Mouse (Mus musculus) limb, embryonic 15.5 days (tissue): ENCODE data around the gene Uso1. TPM values are rescaled to one million over a fixed set of nuclear protein-coding genes. Genes with fewer than 3 reads are reported as not detected.
A peak's percentile ranks its signal among the peaks of the same experiment; 100 is the strongest.

ENCODE experiments used
- ATAC-seq: fragments of 200-750 bp; cut with Nextera tagmentation; 2 replicates; pipeline ENCODE4 v1.8.0; 2017; ENCODE audit warnings: low read depth, moderate TSS enrichment; ENCODE audit not compliant: insufficient number of reproducible peaks, low FRiP score, low TSS enrichment
- H3K27ac ChIP-seq: fragments of 300-500 bp; sonication (generic); 2 replicates; pipeline ENCODE4 v1.5.1; 2015; ENCODE audit warnings: moderate library complexity, mild to moderate bottlenecking, inconsistent platforms
- H3K27me3 ChIP-seq: fragments of 300-500 bp; sonication (generic); 2 replicates; pipeline ENCODE4 v1.6.1; 2015; ENCODE audit warnings: inconsistent platforms
- H3K36me3 ChIP-seq: fragments of 300-500 bp; sonication (generic); 2 replicates; pipeline ENCODE4 v1.6.1; 2015; ENCODE audit warnings: inconsistent platforms
- H3K4me1 ChIP-seq: fragments of 300-500 bp; sonication (generic); 2 replicates; pipeline ENCODE4 v1.6.1; 2015; ENCODE audit warnings: inconsistent platforms
- H3K4me2 ChIP-seq: fragments of 300-500 bp; sonication (generic); 2 replicates; pipeline ENCODE4 v1.6.1; 2015; ENCODE audit warnings: mild to moderate bottlenecking, inconsistent platforms
- H3K4me3 ChIP-seq: fragments of 300-500 bp; sonication (generic); 2 replicates; pipeline ENCODE4 v1.5.1; 2015; ENCODE audit warnings: mild to moderate bottlenecking, inconsistent platforms
- H3K9ac ChIP-seq: fragments of 300-500 bp; sonication (generic); 2 replicates; pipeline ENCODE4 v1.6.1; 2015; ENCODE audit warnings: inconsistent platforms
- H3K9me3 ChIP-seq: fragments of 300-500 bp; sonication (generic); 2 replicates; pipeline ENCODE4 v1.6.1; 2016; ENCODE audit warnings: inconsistent platforms
- WGBS: fragments of 180-500 bp; shearing (Covaris S2); methylation state at CpG from one replicate; pipeline ENCODE4 v1.1.7; 2015; 5-methylcytosine and 5-hydroxymethylcytosine counted together
- polyA plus RNA-seq: library from polyadenylated mRNA; unstranded; fragments of >200 nt; fragmentation: Nextera tagmentation; extraction: Ambion mirVana; gene quantifications from 2 replicates; pipeline ENCODE4 v1.2.1, GENCODE M21; 2015

Uso1 gene
- polyA plus RNA-seq, 1 experiment from 2014 or later: 53.1 TPM

- no peak overlapping the region for H3K27ac ChIP-seq
- H3K4me1 ChIP-seq: no peaks in the 10 kb centered on the region
- no peak overlapping the region for H3K4me3 ChIP-seq
- H3K4me2 ChIP-seq: no peak overlapping the region
- no peaks in the 10 kb centered on the region for H3K27me3 ChIP-seq
- no peaks in the 10 kb centered on the region for H3K9me3 ChIP-seq
- WGBS: 48% methylated on average over 10 of the region's 10 CpGs
- H3K36me3 ChIP-seq: no peaks in the 10 kb centered on the region
- no peak overlapping the region for H3K9ac ChIP-seq
- ATAC-seq: no peak
Observed at GRCm38 (mm10) chr5:92228776-92229175, 91.0 kb downstream of the Uso1 start.

DNA sequence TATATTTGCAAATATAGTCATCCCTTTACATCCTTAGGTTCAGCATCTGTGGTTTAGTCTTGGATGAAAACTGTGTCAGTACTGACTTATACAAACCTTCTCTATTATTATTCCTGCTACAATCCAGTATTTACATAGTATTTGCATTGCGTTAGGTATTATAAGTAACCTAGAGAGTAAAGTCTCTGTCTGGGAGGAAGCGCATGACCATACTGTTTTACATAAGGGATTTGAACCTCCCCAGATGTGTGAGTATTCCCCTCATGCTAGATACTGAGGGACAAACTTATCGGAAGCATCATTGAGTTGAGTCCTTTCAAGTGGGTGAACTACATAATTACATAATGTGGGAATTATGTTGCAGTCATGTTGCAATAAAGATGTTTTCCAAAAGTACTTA, 91.8 kb downstream of the Uso1 start:
- Histone ChIP-seq H3K27ac (no peak overlapping the region), H3K4me1 (no peaks in the 10 kb centered on the region), H3K9me3 (no peaks in the 10 kb centered on the region), H3K4me2 (no peak overlapping the region), H3K36me3 (no peaks in the 10 kb centered on the region), H3K27me3 (no peaks in the 10 kb centered on the region), H3K4me3 (no peak overlapping the region), H3K9ac (no peak overlapping the region)
- no peak for ATAC-seq
- WGBS: 92% methylated on average over 3 of the region's 3 CpGs

GRCm38 (mm10) chr5:92230306-92230705, 92.6 kb downstream of the Uso1 start:
- no peak overlapping the region for H3K9ac ChIP-seq

DNA sequence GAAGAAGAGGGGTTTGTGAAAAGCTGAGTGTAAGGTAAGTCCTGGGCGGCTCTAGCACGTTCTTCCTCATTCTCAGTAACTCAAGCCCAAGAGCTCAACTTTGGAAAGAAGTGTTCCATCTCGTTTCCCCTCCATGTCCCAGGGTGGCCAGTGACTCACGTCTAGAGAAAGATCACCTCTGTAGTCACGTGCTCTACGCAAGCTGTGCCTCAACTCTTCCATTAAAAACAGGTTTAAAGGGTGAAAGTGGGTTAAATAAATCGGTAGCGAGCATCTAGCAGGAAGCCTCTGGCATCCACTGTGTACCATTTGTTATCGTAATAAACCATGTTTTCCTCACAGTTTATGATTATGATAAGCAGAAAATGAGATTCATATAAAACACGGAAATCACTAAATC, 94.1 kb downstream of the Uso1 start:
- Histone ChIP-seq H3K4me1 (no peaks in the 10 kb centered on the region), H3K4me3 (no peak overlapping the region), H3K9me3 (no peaks in the 10 kb centered on the region), H3K36me3 (no peaks in the 10 kb centered on the region), H3K27ac (no peak overlapping the region), H3K9ac (no peak overlapping the region), H3K27me3 (no peaks in the 10 kb centered on the region), H3K4me2 (no peak overlapping the region)
- no peak for ATAC-seq
- 75% methylated on average over 10 of the region's 10 CpGs for WGBS

More at GRCm38 (mm10) chr5:92230306-92230705, 92.6 kb downstream of the Uso1 start:
- H3K36me3 ChIP-seq: no peaks in the 10 kb centered on the region
- WGBS: 78% methylated on average over 11 of the region's 11 CpGs
- no peaks in the 10 kb centered on the region for H3K27me3 ChIP-seq
- H3K27ac ChIP-seq: no peak overlapping the region
- no peak overlapping the region for H3K4me2 ChIP-seq
- no peaks in the 10 kb centered on the region for H3K9me3 ChIP-seq
- no peaks in the 10 kb centered on the region for H3K4me1 ChIP-seq
- H3K4me3 ChIP-seq: no peak overlapping the region
- no peak for ATAC-seq

DNA sequence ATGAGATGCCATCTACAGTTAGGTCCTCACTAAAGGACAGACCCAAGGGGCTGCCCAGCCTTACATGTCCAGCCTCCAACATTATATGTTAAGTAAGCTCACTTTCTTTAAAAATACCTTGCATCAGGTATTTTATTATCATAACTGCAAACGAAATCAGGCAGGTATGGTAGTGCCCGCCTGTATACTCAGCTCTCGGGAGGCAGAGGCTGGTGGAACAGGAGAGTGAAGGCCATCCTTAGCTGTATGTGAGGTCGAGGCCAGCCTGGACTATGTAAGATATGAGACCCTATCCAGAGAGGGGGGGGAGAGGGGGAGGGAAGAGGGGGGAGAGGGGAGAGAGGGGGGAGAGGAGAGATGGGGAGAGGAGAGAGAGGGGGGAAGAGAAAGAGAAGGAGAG, 95.6 kb downstream of the Uso1 start:
- no peaks in the 10 kb centered on the region for H3K27me3 ChIP-seq
- no peak overlapping the region for H3K9ac ChIP-seq
- H3K4me3 ChIP-seq: no peak overlapping the region
- no peaks in the 10 kb centered on the region for H3K36me3 ChIP-seq
- H3K27ac ChIP-seq: no peak overlapping the region
- ATAC-seq: no peak
- 83% methylated on average over 4 of the region's 4 CpGs for WGBS
- no peaks in the 10 kb centered on the region for H3K9me3 ChIP-seq
- H3K4me1 ChIP-seq: no peaks in the 10 kb centered on the region
- no peak overlapping the region for H3K4me2 ChIP-seq

- Histone ChIP-seq H3K36me3 (no peaks in the 10 kb centered on the region), H3K4me3 (no peak overlapping the region), H3K9me3 (no peaks in the 10 kb centered on the region), H3K27me3 (no peaks in the 10 kb centered on the region), H3K4me2 (no peak overlapping the region), H3K9ac (no peak overlapping the region), H3K4me1 (0 out of 2 replicates have a peak, but pooled peaks cover 3% of the 10 kb centered on the region), H3K27ac (no peak overlapping the region)
- no peak for ATAC-seq
- 57% methylated on average over 5 of the region's 5 CpGs for WGBS
Observed at GRCm38 (mm10) chr5:92234939-92235557, 97.3 kb downstream of the Uso1 start.

DNA sequence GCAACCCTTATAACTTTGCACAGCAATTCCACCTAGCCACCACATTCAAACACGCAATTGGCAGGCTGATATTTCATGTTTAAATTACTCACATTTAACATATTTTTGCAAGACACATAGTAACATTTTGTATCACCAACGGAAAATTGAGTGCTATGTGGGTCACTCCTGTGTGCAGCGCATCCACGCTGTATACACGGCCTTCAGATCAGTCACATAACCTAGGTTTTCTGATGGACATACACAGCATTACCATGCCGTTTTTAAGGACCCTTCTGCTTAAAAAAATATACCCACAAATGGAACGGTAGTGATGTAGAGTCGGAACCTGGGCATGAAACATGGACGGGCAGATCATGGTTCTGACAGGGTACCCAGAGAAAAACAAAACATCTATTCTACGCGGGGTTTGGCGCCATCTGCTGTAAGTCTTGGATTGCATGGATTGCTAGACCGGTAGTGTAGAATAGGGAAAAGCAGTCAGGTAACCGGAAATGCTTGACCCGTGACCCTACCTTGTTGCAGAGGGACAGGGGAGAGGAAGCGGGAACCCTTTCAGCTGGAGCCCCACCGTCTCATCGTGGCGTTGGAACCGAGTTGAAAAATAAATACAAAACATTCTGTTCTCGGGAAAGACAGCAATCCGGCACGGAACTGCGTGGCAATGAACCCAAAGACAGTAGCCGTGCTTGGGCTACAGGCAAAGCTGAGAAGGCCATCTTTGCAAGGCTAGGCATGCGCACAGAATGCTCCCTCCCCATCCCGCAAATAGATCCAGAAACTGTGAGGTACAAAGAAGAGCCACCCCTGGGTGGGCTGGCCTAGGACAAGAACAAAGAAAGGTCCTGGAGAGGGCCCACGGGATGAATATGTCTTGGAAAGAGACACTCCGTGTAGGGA, 101.8 kb downstream of the Uso1 start:
- Histone ChIP-seq H3K36me3 (no peaks in the 10 kb centered on the region), H3K27ac (no peak overlapping the region), H3K4me2 (no peak overlapping the region), H3K9ac (no peak overlapping the region), H3K4me3 (no peak overlapping the region), H3K27me3 (no peaks in the 10 kb centered on the region), H3K9me3 (no peaks in the 10 kb centered on the region), H3K4me1 (0 out of 2 replicates have a peak, but pooled peaks cover 3% of the 10 kb centered on the region)
- WGBS: 46% methylated on average over 29 of the region's 29 CpGs
- peak; percentile 24; the same call in 1 of the 2 replicates for ATAC-seq

DNA sequence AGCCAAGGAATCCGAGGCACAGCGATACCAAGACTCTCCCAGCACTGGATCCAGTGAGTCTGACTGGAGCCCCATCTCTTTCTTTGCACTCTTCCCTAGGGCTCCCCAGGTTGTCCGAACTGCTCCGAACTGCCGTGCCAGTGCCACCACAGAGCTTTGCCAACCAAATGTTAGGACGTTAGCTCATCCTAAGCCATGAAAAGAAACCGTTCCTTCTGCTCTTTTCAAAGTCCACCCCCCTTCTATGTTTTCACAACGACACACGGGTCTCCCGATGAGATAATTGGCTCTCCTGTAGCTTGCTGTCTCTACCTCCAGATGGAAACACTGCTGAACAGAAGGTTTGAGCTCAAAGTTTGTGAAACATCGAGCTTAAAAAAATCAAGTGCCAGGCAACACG, 103.0 kb downstream of the Uso1 start:
- no peaks in the 10 kb centered on the region for H3K9me3 ChIP-seq
- H3K9ac ChIP-seq: no peak overlapping the region
- ATAC-seq: no peak
- H3K27ac ChIP-seq: no peak overlapping the region
- 0 out of 2 replicates have a peak, but pooled peaks cover 3% of the 10 kb centered on the region for H3K4me1 ChIP-seq
- H3K27me3 ChIP-seq: no peaks in the 10 kb centered on the region
- 90% methylated on average over 12 of the region's 12 CpGs for WGBS
- no peak overlapping the region for H3K4me2 ChIP-seq
- H3K4me3 ChIP-seq: no peak overlapping the region
- H3K36me3 ChIP-seq: no peaks in the 10 kb centered on the region

- WGBS: 94% methylated on average over 2 of the region's 2 CpGs
- ATAC-seq: no peak
Observed at GRCm38 (mm10) chr5:92244900-92245299, 107.2 kb downstream of the Uso1 start.

DNA sequence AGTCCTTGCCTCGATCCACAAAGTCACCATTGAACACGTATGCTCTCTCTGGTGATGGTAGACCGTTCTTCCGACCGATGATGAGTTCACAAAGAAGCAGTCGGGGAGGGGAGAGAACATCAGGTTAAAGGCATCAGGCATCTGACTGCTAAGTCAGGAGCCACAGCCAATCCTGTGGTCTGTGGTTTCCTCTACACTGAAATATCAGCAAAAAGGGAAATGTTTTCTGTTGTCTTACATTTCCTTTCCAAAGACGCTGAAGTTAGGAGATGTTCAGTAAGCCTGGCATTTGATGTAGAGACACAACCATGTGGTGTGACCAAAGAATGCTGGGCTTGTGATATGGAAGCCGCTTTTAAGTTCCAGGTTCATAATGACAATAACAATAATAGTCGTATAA, 107.7 kb downstream of the Uso1 start:
- WGBS: 87% methylated on average over 9 of the region's 9 CpGs
- no peak overlapping the region for H3K9ac ChIP-seq
- ATAC-seq: no peak
- no peak overlapping the region for H3K4me3 ChIP-seq
- H3K9me3 ChIP-seq: no peaks in the 10 kb centered on the region
- H3K4me2 ChIP-seq: no peak overlapping the region
- H3K4me1 ChIP-seq: no peaks in the 10 kb centered on the region
- no peak overlapping the region for H3K27ac ChIP-seq
- no peaks in the 10 kb centered on the region for H3K27me3 ChIP-seq
- H3K36me3 ChIP-seq: no peaks in the 10 kb centered on the region

More at GRCm38 (mm10) chr5:92244900-92245299, 107.2 kb downstream of the Uso1 start:
- no peak overlapping the region for H3K4me2 ChIP-seq
- no peaks in the 10 kb centered on the region for H3K9me3 ChIP-seq
- no peak overlapping the region for H3K9ac ChIP-seq
- no peaks in the 10 kb centered on the region for H3K36me3 ChIP-seq
- no peak overlapping the region for H3K4me3 ChIP-seq
- H3K27me3 ChIP-seq: no peaks in the 10 kb centered on the region
- H3K4me1 ChIP-seq: no peaks in the 10 kb centered on the region
- no peak overlapping the region for H3K27ac ChIP-seq

GRCm38 (mm10) chr5:92248614-92249013, 110.9 kb downstream of the Uso1 start:
- no peaks in the 10 kb centered on the region for H3K9me3 ChIP-seq
- H3K27me3 ChIP-seq: no peaks in the 10 kb centered on the region
- 80% methylated on average over 11 of the region's 11 CpGs for WGBS
- no peak overlapping the region for H3K4me3 ChIP-seq
- ATAC-seq: no peak
- H3K27ac ChIP-seq: no peak overlapping the region
- H3K4me2 ChIP-seq: no peak overlapping the region
- H3K4me1 ChIP-seq: peaks cover 6% of the 10 kb centered on the region
- H3K36me3 ChIP-seq: no peaks in the 10 kb centered on the region
- no peak overlapping the region for H3K9ac ChIP-seq

- 90% methylated on average over 6 of the region's 6 CpGs for WGBS
Observed at GRCm38 (mm10) chr5:92252031-92252430, 114.3 kb downstream of the Uso1 start.

More at GRCm38 (mm10) chr5:92252031-92252430, 114.3 kb downstream of the Uso1 start:
- H3K9me3 ChIP-seq: no peaks in the 10 kb centered on the region
- no peaks in the 10 kb centered on the region for H3K36me3 ChIP-seq
- no peak overlapping the region for H3K27ac ChIP-seq
- ATAC-seq: no peak
- no peaks in the 10 kb centered on the region for H3K27me3 ChIP-seq
- H3K4me2 ChIP-seq: no peak overlapping the region
- peaks cover 6% of the 10 kb centered on the region for H3K4me1 ChIP-seq
- no peak overlapping the region for H3K9ac ChIP-seq
- no peak overlapping the region for H3K4me3 ChIP-seq
